Mouse (Mus musculus): ENCODE measurements at regions not wholly inside any gene's neighbourhood (a gene's known extent, or its start where the extent isn't known, plus 50 kb on each side); places are given as distances from the start of the nearest gene placed in this dataset.
"Not testable (repeated sequence)": the region's sequence is repeated elsewhere in the genome, so short reads cannot be mapped to it uniquely, and the experiment has no call there.

- no peak for DNase-seq
These were observed 57.1 kb downstream of the Pou4f1 start for GRCm38 (mm10) chr14:104410730-104411129.

- no peak for DNase-seq
These were observed 57.5 kb downstream of the Pou4f1 start for GRCm38 (mm10) chr14:104410292-104410691.

GRCm38 (mm10) chr14:104406062-104406461, 61.7 kb downstream of the Pou4f1 start:
- no peak for DNase-seq

GRCm38 (mm10) chr14:104389297-104390071, 78.3 kb downstream of the Pou4f1 start:
- no peak for DNase-seq

GRCm38 (mm10) chr14:104388879-104389278, 78.9 kb downstream of the Pou4f1 start:
- no peak for DNase-seq

- no peak for DNase-seq
These were observed 86.8 kb downstream of the Pou4f1 start for GRCm38 (mm10) chr14:104380986-104381385.

GRCm38 (mm10) chr14:104372776-104373175, 95.0 kb downstream of the Pou4f1 start:
- no peak for DNase-seq

- no peak for DNase-seq
These were observed 111.2 kb downstream of the Pou4f1 start for GRCm38 (mm10) chr14:104356636-104357035.

- DNase-seq = not testable (repeated sequence)
These were observed 131.0 kb downstream of the Pou4f1 start for GRCm38 (mm10) chr14:104336783-104337182.

- no peak for DNase-seq
These were observed 141.7 kb downstream of the Pou4f1 start for GRCm38 (mm10) chr14:104326089-104326488.

GRCm38 (mm10) chr14:104300141-104300540, 167.7 kb downstream of the Pou4f1 start:
- no peak for DNase-seq

- no peak for DNase-seq
These were observed 169.5 kb downstream of the Pou4f1 start for GRCm38 (mm10) chr14:104298312-104298711.

GRCm38 (mm10) chr14:104297316-104298311, 170.2 kb downstream of the Pou4f1 start:
- DNase-seq = no peak

- no peak for DNase-seq
These were observed 174.0 kb downstream of the Pou4f1 start for GRCm38 (mm10) chr14:104293814-104294213.

- no peak for DNase-seq
These were observed 174.7 kb downstream of the Pou4f1 start for GRCm38 (mm10) chr14:104293147-104293546.

- DNase-seq = no peak
These were observed 187.4 kb downstream of the Pou4f1 start for GRCm38 (mm10) chr14:104280353-104280752.

GRCm38 (mm10) chr14:104279890-104280289, 187.9 kb downstream of the Pou4f1 start:
- no peak for DNase-seq

- no peak for DNase-seq
These were observed 193.0 kb downstream of the Pou4f1 start for GRCm38 (mm10) chr14:104274752-104275151.

GRCm38 (mm10) chr14:104264919-104265764, 202.7 kb downstream of the Pou4f1 start:
- no peak for DNase-seq

- DNase-seq = no peak
These were observed 250.8 kb downstream of the Pou4f1 start for GRCm38 (mm10) chr14:104216965-104217364.

GRCm38 (mm10) chr14:104210719-104211118, 257.1 kb downstream of the Pou4f1 start:
- DNase-seq = no peak

GRCm38 (mm10) chr14:104208855-104209254, 258.9 kb downstream of the Pou4f1 start:
- no peak for DNase-seq

All from gastrocnemius, postnatal 25 days (tissue).